Mouse (Mus musculus): ENCODE data around the gene Mindy1. TPM values are rescaled to one million over a fixed set of nuclear protein-coding genes. Genes with fewer than 3 reads are reported as not detected.

The Mindy1 gene
- polyA plus RNA-seq (2015; fragmentation: Nextera tagmentation; extraction: Ambion mirVana): 72.6 and 73.2 TPM in 2 replicates

DNA sequence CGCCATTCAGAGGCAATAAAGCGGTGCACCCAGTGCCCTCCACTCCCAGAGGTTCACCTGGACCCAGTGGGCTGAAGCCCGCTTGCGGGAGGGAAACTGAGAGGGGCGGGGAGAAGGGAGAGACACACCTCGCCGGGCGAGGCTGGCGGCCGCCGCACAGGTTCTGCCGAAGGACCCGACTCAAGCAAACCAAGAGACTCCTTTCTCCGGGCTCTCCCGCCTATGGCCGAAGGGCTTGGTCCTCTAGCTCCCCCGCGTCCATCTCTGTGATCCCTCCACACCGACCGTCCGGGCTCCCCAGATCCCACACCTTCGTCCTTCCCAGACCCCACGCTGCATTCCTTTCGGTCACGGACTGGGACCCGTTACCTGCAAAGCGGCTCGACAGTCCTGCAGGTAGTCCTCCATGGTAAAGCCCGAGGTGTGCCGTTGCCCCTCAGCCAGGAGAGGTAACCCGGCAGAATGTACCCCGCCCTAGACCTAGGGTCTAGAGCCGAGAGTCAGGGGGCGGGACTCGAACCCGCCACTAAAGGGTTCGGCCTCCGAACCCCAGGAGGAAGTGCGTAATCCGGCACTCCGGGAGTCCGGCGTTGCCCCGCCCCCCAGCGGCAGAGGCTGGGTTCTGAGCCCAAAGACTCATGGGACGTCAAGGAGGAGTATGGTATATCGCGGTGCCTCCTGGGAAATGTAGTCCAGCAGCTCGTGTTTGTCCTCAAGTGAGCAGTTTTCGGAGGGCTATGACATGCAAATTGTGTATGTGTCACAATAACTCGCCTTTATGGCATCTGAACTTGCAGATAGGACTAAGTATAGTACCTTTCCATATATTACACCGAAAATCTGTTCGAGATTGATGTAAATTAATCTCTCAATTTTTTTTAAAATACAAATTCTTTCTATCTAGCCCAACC, at the start of gene Mindy1, which contains the start of gene Prune1:
TSS of gene Mindy1 (plus strand) at position 130 of the 911 bp plus-strand sequence.
TSS of gene Prune1 (minus strand) at position 861 of the 911 bp plus-strand sequence.
- WGBS: under 1% methylated on average over 53 of the region's 53 CpGs
- H3K9me3 ChIP-seq (replicated peaks; ENCODE audit: low read length): no peaks in the 10 kb centered on the region
- peak; percentile 61 for TF ChIP-seq CTCF (IDR thresholded peaks at IDR 0.05; ENCODE audit: low read depth)

GRCm38 (mm10) chr3:95232771-95233170, 48.4 kb upstream of the Mindy1 start:
- no peak for TF ChIP-seq CTCF (IDR thresholded peaks at IDR 0.05; ENCODE audit: low read depth)
- 76% methylated on average over 7 of the region's 7 CpGs for WGBS

More for the DNA sequence above, at the start of gene Mindy1, which contains the start of gene Prune1:
- ATAC-seq (replicated peaks; ENCODE audit: low FRiP score, low read depth): peak; percentile 85
- Histone ChIP-seq H3K4me2 (ENCODE audit: low read length) (peak within 1 kb of the TSS; percentile 75), H3K4me1 (replicated peaks; ENCODE audit: insufficient read depth, low read length) (peaks cover 20% of the 10 kb centered on the region), H3K27me3 (ENCODE audit: insufficient read depth, low read length) (no peaks in the 10 kb centered on the region), H3K27ac (peak within 1 kb of the TSS; percentile 97), H3K36me3 (ENCODE audit: insufficient read depth, low read length) (no peaks in the 10 kb centered on the region), H3K4me3 (replicated peaks; ENCODE audit: low read depth, low read length) (peak within 1 kb of the TSS; percentile 58), H3K9ac (ENCODE audit: low read depth, low read length) (peak within 1 kb of the TSS; percentile 77)
- DNase-seq (ENCODE audit: low spot score): peak; percentile 99

DNA sequence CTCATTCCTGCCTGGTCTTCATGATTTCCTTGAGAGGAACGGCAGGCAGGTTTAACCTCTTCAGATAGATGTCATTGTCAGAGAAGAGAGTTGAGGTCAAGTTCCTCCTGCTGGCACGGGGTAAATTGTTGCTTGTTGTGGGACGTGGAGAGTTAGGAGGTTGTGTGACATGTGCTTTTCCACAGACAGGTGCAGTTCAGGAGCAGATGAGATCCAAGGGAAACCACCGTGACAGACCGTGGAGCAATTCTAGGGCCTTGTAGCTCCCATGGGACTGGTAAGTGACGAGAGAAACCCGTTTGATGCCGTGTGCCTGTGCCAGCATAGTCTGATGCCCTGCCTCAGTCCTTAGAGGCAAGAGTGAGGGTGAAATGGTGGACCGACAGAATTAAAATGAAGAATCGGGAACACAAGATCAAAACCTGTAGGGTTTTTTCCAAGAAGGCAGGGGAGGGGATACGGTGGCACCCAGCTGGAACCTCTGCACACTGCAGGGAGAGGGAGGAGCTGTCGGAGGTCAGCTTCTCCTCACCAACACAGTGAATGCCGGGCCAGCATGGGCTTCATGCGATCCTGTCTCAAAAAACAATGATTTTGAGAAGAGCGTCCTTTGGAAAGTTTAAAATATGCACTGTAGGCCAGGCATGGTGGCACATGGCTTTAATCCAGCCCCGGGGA, 47.7 kb upstream of the Mindy1 start:
- 63% methylated on average over 16 of the region's 16 CpGs for WGBS
- no peak for ATAC-seq (replicated peaks; ENCODE audit: low FRiP score, low read depth)

More at GRCm38 (mm10) chr3:95232771-95233170, 48.4 kb upstream of the Mindy1 start:
- DNase-seq (ENCODE audit: low spot score) (peak; percentile 27), ATAC-seq (replicated peaks; ENCODE audit: low FRiP score, low read depth) (0 out of 2 replicates have a peak, but pooled peaks have one; percentile 21)
- no peaks in the 10 kb centered on the region for H3K9me3 ChIP-seq (replicated peaks; ENCODE audit: low read length)
- H3K4me3 ChIP-seq (replicated peaks; ENCODE audit: low read depth, low read length): no peak overlapping the region
- peaks cover 41% of the 10 kb centered on the region for H3K36me3 ChIP-seq (ENCODE audit: insufficient read depth, low read length)
- H3K4me2 ChIP-seq (ENCODE audit: low read length): no peak overlapping the region
- peak overlapping the region; percentile 97 for H3K27ac ChIP-seq
- no peak overlapping the region for H3K9ac ChIP-seq (ENCODE audit: low read depth, low read length)
- H3K4me1 ChIP-seq (replicated peaks; ENCODE audit: insufficient read depth, low read length): peaks cover 16% of the 10 kb centered on the region; the same call in 1 of the 2 replicates
- no peaks in the 10 kb centered on the region for H3K27me3 ChIP-seq (ENCODE audit: insufficient read depth, low read length)

GRCm38 (mm10) chr3:95235386-95236301, 45.5 kb upstream of the Mindy1 start:
- peaks cover 17% of the 10 kb centered on the region; the same call in 1 of the 2 replicates for H3K4me1 ChIP-seq (replicated peaks; ENCODE audit: insufficient read depth, low read length)
- H3K9ac ChIP-seq (ENCODE audit: low read depth, low read length): 0 out of 2 replicates have a peak overlapping the region, but pooled peaks have one; percentile 4
- DNase-seq (ENCODE audit: low spot score) (peak; percentile 56), ATAC-seq (replicated peaks; ENCODE audit: low FRiP score, low read depth) (0 out of 2 replicates have a peak, but pooled peaks have one; percentile 4)
- no peaks in the 10 kb centered on the region for H3K9me3 ChIP-seq (replicated peaks; ENCODE audit: low read length)
- H3K27me3 ChIP-seq (ENCODE audit: insufficient read depth, low read length): no peaks in the 10 kb centered on the region
- WGBS: 48% methylated on average over 23 of the region's 23 CpGs
- H3K27ac ChIP-seq: no peak overlapping the region
- no peak overlapping the region for H3K4me2 ChIP-seq (ENCODE audit: low read length)
- no peak for TF ChIP-seq CTCF (IDR thresholded peaks at IDR 0.05; ENCODE audit: low read depth)
- H3K36me3 ChIP-seq (ENCODE audit: insufficient read depth, low read length): peaks cover 48% of the 10 kb centered on the region
- H3K4me3 ChIP-seq (replicated peaks; ENCODE audit: low read depth, low read length): no peak overlapping the region

More for the DNA sequence above, 47.7 kb upstream of the Mindy1 start:
- H3K27me3 ChIP-seq (ENCODE audit: insufficient read depth, low read length): no peaks in the 10 kb centered on the region
- TF ChIP-seq CTCF (IDR thresholded peaks at IDR 0.05; ENCODE audit: low read depth): no peak
- peak overlapping the region; percentile 97; the same call in 1 of the 2 replicates for H3K27ac ChIP-seq
- no peak for DNase-seq (ENCODE audit: low spot score)
- no peaks in the 10 kb centered on the region for H3K9me3 ChIP-seq (replicated peaks; ENCODE audit: low read length)
- H3K4me3 ChIP-seq (replicated peaks; ENCODE audit: low read depth, low read length): no peak overlapping the region
- H3K4me2 ChIP-seq (ENCODE audit: low read length): no peak overlapping the region
- H3K9ac ChIP-seq (ENCODE audit: low read depth, low read length): no peak overlapping the region
- peaks cover 48% of the 10 kb centered on the region for H3K36me3 ChIP-seq (ENCODE audit: insufficient read depth, low read length)
- peaks cover 16% of the 10 kb centered on the region; the same call in 1 of the 2 replicates for H3K4me1 ChIP-seq (replicated peaks; ENCODE audit: insufficient read depth, low read length)

GRCm38 (mm10) chr3:95237541-95238099, 43.5 kb upstream of the Mindy1 start:
- Histone ChIP-seq H3K27ac (no peak overlapping the region), H3K4me3 (replicated peaks; ENCODE audit: low read depth, low read length) (no peak overlapping the region), H3K4me1 (replicated peaks; ENCODE audit: insufficient read depth, low read length) (0 out of 2 replicates have a peak, but pooled peaks cover 6% of the 10 kb centered on the region), H3K36me3 (ENCODE audit: insufficient read depth, low read length) (peaks cover 39% of the 10 kb centered on the region), H3K9me3 (replicated peaks; ENCODE audit: low read length) (no peaks in the 10 kb centered on the region), H3K9ac (ENCODE audit: low read depth, low read length) (no peak overlapping the region), H3K27me3 (ENCODE audit: insufficient read depth, low read length) (no peaks in the 10 kb centered on the region), H3K4me2 (ENCODE audit: low read length) (no peak overlapping the region)
- ATAC-seq (replicated peaks; ENCODE audit: low FRiP score, low read depth) (no peak), DNase-seq (ENCODE audit: low spot score) (no peak)
- WGBS: 77% methylated on average over 8 of the region's 8 CpGs
- no peak for TF ChIP-seq CTCF (IDR thresholded peaks at IDR 0.05; ENCODE audit: low read depth)

Measured in kidney, postnatal 0 days (tissue).